Mouse (Mus musculus): Measurements from ENCODE around the gene Cnot10.

DNA sequence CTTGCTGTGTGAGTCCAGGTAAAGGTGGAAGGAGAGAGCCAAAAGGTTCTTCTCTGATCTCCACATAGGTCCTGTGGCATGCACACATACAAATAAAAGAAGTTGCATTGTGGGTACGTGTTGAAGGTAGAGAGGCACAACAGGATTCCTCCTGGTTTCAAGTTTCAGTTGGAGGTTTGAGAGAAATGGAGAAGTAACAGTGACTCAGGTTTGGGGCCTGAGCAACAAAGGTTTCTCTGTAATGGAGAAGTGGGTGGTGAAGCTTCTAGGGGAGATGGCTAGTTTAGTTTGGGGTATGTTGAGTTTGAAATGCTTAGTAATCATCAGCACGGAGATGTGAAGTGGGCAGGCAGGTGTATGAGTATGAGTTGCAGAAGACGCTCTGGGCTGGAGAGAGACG, 42.2 kb upstream of the Cnot10 start:
- TF ChIP-seq GATA1 (IDR thresholded peaks at IDR 0.05; ENCODE audit: borderline replicate concordance, low read length) = no peak
- no peak for TF ChIP-seq FLI1 (IDR thresholded peaks at IDR 0.05; ENCODE audit: low read length)

All from megakaryocyte, embryonic 14.5 days (primary cell).